Mouse (Mus musculus) urinary bladder, postnatal 10 days (tissue): ENCODE results near the gene Nudt9.

ENCODE experiments used
- DNase-seq: peaks from one replicate; pipeline ENCODE4 v3.0.0; 2022; ENCODE audit warnings: low spot score

Nudt9 gene

DNA sequence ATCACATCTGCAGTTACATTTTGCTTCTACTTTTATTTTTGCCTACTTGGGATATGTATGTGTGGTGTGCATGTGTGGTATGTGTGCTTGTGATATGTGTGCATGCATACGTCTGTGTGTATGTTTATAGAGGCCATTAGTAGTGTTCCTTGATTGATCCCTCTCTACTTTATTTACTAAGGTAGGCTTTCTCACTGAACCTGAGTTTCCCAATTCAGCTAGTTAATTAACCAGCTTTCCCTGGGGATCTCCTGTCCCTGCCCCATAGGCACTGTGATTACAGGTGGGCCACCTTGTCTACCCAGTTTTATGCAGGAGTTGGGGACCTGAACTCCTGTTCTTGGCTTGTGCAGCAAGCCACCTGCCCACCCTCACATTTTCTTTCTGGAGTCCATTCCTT is 9.4 kb upstream of the Nudt9 start:
- no peak for DNase-seq

DNA sequence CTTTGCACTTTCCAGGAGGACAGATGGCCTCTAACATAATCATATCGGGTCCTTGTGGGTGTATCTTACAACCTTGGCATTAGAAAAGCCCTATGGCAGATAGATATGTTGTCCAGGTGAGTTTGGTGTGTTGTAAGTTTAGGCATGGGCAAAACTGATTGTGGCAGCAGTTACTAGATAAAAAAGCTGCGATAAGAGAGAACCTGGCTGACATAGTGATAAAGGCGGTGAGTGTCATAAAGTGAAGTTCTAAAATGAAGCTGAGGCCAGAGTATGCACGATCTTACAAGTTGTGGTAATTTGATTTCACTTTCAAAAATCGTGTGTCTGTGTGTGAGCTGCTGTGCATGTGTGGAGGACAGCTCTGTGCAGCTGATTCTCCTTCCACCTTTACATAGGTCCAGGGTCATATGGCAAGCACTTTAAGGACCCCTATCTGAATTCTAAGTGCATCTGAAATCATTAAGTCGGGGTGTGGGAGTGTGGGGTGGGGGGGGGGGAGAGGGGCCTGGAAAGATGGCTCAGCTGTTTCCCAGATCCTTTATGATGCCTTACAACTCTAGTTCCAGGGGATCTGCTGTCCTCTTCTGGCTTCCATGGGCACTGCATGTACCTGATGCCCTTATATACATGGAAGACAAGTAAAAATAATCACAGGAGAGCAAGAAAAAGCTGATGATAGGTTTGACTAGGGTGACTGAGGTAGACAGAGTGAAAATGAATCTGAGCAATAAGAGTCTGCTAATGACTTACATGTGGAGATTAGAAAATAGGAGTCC is 6.8 kb upstream of the Nudt9 start:
- DNase-seq: no peak

DNA sequence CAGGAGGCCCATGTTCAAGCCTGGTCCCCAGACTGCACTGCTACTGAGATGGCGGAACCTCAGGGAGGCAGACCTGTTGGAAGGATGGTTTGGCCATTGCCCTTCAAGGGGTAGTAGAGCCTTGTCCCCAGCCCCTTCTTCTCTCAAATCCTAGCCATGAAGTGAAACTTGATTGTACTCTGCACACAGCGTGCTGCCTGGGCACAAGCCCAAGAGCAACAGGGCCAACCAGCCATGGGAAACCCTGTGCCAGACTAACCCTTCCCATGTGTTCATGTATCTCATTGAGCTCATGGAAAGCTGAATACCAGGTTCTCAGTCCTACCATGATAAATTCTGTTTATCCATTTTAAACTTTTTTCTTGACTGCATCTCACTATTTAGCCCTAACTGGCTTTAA is 3.2 kb upstream of the Nudt9 start:
- no peak for DNase-seq

DNA sequence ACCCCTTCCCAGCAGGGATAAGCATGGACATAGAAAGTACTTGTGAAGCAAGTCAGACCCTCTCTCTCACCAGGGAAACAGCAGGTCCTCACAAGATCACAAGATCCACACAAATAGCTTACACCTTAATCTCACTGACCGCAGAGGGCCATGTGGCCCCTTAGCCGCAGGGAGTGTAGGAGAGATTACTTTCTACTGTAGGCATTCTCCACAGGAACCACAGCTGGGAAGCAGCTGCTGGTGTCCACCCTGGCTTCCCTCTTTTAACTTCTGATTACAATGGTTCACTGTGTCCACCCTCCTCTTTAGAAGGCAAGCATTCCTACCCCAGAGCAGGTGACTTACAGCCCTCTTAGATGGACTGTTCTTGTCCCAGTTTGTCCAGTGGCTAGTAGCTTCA is 2.4 kb upstream of the Nudt9 start:
- no peak for DNase-seq

DNA sequence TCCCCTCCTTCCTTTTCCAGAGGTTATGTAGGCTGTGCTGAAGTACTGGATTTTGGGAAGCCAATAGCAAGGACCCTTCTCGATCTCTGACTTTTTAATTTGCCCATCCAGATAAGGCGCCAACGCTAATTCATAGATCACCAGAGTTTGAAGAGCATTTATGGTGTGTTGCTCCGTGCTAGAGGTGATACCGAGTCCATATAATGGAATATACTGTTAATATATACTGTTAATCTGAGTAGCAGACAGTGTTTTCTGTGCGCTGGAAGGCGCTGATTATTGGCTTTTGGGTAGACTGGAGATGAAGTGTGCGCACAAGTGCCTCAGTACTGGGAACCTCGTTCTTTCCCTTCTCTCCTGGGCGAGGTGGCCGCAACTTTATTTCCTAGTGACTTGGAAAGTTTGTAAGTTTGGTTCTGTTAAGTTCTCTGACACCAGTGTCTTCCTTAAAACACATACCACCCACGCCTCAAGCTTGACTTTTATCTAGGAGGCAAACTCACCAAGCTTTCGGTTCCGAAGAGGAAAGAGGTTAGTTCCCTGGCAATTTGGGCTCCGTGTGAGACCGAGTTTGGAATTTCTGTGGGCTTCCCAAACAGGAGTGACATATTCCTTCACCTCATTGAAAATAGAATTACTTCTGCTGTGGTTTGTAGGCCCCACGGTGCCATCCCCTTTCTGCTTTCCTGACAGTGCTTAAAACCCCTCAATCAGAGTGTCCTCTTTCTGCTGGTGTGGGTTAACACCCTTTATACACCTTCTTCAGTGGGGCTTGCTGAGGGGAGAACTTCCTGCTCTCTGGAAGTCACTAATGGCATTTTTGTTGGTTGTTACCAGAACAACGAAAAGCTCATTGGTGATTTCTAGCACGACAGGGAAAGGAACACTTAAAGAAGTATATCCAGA is 1.3 kb downstream of the Nudt9 start:
- no peak for DNase-seq

DNA sequence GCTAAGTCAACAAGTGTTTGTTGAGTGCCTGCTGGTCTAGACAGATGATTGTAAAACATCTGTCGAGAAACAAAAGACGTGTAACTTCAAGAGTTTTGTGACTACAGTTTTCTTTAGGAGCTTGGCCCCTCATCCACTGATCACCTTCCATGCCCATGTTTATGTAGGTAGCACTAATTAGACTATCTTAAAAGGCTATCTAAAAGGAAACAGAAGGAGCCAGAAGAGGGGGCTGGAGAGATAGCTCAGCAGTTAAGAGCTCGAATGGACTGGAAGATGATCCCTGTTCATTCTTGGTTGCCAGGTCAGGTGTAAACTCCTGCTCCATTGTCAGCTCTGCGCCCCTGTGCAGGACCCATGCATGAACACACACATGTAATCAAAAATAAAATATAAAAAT is 2.0 kb downstream of the Nudt9 start:
- no peak for DNase-seq

DNA sequence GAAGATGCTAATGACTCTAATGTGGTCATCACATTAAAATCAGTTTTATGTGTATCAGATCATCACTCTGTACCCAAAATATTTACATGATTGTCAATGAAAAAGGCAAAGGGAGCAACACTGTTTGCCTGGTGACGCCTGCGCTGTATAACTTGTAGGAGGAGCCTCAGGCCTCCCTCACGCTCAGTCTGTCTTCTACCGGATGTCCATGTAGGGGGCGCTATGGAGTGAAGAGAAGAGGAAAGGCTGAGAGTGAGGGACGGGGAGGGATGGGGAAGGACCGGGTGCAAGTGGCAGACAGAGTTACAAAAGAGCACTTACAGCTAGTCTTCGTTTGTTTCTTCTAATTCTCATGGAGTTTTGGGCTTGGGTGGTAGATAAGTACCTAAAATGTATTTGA is 6.8 kb downstream of the Nudt9 start:
- no peak for DNase-seq

DNA sequence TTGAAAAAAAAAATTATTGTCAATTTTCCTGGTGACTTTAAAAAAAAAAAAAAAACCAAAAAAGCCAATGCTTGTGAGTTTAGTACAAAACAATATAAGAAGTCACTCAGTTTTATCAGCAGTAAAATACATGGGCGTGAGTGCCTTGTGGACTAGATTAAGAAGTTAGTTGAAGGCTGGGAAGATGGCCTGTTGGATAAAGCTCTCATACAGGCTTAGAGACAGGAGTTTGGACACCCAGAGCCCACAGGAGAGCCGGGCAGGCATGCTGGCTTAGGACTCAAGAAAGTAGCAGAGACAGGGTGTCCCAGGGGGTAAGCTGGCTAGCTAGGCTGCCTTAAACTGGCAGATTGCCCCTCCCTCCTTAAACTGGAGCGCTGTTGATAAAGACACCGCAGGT is 8.8 kb downstream of the Nudt9 start:
- no peak for DNase-seq

DNA sequence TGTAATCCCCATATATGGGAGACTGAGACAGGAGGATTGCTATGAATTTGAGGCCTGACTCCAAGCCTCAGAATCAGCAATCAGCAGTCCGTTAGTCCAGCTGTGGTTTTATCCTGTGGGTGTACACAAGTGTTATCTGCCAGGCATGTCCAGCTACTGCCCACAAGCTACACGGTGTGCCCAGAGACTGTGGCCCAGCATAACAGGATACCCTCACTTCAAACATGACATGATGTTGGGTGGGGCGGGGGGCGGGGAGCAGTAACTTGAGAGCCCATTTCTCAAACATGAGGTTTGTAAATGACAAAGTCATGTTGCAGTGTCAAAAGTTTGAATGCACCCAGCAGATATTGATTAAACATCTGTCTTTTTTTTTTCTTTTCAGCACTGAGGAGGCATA is 9.7 kb downstream of the Nudt9 start:
- no peak for DNase-seq

DNA sequence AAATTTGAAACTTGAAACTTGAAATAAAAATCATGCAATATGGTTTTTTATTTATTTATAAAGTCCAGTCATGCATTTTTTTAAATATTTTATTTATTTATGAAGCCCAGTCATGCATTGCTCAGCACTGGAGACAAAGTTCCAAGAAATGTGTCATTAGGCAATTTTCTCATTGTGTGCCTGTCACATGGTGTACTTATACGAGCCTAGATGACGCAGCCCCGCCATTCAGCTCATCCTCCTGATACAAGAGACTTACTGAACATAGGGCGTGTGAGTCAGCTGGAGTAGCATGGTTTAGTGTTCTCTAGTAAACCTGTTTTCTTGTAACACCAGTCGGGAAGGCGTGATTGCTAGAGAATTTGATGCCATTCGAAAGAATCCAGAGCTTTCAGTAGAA is 10.2 kb downstream of the Nudt9 start:
- DNase-seq: no peak

DNA sequence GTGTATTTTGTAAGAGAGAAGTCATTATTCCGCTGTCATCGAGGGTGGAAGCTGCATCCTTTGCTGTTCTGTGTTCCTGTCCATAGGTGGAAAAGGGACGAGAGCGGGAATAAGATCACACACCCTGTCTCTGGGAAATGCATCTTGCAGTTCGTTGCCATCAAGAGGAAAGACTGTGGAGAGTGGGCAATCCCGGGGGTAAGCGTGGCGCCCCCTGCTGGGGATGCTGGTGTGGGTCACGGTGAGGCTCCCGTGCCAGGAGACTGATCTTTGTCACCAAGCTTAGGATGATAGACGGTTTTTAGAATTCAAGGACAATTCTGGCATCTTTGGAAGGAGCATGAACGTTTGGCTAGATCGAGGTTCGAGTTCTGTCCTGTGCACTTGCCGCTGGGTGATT is 11.9 kb downstream of the Nudt9 start:
- DNase-seq: no peak

DNA sequence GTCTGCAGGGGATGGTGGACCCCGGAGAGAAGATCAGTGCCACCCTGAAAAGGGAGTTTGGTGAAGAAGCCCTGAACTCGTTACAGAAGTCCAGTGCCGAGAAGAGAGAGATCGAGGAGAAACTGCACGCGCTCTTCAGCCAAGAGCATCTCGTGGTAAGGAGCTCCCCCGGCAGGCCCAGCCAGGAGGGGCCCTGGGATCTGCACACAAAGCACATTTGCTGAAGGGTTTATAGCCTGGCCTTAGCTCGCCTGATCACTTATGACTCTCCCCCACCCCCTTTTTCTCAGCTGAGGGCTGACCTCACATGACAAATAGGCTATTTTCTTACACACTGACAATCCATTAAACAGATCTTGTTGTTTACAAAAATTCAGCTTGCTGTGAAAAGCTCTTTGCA is 13.5 kb downstream of the Nudt9 start:
- no peak for DNase-seq

DNA sequence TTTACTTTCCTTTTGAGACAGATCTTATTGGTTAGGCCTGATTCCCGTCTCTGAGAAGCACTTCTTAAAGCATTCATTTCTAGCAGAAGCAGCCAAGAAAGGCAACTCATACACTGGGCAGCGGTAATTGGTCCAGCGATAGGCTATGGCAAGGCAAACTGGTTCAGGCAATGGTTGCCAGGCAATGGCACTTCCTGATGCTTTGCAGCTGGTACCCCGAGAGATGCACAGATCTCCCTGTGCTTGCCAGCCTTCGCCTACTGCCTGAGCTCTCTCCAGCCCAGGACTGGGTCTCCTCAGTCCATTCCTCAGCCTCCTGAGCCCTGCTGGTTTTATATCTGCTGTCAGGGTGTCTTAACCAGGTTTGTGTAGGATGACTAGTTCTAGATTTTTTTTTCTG is 14.3 kb downstream of the Nudt9 start:
- DNase-seq: no peak

DNA sequence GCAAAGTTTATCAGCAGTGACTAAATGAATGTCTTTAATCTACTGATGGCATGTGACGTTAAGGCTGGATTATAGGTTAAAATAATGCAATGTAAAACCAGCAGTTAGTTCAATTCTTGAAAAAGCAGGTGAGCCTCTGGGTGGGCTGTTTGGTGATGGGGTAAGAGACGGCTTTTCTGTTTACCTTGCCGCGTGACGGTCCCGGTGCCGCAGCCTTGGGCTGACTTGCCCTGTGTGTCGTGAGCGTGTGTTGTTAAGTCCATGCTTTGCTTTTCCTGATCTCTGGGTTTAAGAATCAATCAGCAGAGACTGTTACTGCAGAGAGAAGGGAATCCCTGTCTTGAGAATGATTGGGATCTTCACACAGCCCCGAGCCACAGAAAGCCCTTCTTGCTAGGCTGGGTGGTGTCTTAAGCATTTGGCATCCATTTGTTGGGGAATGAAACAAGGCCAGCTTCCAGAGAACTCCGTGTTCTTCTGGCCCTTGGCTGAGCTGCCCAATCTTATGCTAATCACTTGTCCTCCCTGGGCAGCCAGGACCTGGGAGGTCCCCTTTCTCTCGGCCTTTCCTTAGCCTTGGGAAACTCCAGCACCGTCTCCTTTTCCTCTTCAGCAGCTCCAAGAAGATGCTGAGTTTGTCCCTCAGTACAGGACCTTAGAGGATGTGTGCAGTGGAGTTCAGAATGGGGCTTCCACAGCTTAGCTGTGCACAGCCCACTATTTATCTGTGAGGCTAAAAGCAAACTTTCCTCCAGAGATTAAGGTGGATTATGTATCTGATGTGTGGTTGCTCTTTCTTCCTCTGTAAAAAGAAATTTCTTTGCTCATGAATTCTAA is 16.0 kb downstream of the Nudt9 start:
- no peak for DNase-seq

DNA sequence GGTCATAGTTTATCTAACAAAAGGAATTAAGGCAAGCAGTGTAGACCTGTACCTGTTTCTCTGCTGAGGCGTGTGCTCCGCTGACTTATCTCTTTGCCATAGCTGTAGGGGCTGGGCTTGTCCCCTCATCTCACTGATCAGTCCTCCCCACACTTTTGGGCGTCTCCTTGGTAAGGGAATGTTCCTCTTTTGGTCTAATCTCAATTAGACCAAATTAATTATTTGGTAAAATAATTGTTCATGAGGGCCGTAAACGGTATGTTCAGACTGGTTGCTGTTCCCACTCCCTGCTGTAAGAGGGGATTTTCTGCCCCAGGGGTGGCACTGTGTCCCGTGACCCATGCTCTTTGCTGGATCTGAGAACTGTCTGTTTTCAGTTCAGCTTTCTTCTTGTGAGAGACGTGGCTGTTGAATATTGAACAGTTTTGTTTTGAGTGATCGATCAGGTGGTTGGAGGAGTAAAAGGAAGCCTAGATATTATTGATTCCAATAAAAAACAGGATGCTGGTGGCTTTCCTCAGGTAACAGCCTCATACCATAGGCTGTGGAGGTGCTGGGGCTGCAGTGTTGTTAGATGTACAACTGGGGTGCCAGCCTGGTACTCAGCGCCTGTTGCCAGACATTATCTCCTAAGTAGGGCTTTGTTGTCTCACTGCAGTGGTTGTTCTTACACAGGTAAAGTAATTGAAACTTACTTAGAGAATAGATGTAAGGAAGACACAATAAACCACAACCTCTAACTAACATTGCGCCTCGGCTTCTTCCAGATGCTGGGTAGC is 16.9 kb downstream of the Nudt9 start:
- no peak for DNase-seq

DNA sequence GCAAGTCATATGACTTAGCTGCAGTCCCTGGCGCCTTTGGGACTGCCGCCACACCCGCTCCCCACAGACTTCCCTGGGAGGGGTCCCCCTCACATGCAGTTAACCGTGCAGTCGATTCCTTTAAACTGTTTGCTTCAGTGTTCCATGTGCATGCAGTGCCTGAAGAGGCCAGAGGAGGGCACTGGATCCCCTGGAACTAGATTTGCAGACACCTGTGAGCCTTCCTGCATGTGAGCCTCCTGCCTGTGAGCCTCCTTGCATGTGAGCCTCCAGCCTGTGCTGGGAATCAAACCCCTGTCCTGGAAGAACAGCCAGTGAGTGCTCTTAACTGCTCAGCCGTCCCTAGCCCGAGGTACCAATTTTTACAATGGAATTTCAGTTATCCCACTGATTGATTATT is 22.6 kb downstream of the Nudt9 start:
- DNase-seq: no peak

DNA sequence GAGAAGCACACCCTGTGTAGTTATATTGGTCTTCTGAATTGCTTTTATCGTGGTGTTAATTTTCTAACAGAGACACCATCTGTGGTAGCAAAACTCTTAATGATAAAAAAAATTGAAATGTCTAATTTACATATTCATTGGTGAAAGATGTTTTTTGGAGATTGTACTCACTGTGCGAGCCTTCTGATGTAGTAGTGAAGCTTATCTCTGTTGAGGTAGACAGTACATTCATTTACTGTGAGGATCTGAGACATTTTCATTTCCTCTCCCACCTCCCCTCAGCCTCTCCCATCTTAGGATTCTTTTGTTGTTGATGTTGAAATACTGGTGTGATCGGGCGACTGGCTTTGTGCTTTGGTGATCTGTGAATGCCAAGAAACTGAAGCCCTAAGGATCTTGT is 24.9 kb downstream of the Nudt9 start:
- DNase-seq: no peak

DNA sequence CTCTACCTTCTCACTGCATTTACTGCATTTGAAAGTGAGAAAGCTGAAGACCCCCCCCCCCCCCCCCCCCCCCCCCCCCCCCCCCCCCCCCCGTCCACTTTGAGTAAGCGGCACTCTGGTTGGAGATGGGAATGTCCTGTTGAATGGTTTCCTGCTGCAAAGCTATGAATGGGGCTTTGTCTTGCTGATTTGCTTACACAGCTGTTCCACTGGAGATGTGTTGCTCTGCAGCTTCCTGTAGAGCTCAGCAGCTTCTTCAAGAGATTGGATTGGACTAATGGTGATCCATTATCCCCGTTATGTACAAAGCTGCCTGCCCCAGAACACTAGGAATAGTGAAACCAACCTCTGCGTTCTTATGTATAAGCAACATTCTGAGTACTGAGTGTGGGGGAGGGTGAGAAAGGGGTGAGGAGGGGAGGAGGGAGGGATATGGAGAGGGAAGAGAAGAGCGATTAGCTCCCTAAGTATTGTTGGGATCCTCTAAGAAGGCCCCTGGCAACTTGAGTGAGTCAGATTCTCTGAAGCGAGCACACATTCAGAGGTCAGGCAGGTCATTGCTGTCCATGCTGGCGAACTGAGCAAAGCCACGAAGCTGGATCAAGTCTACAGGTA is 26.3 kb downstream of the Nudt9 start:
- DNase-seq: no peak

DNA sequence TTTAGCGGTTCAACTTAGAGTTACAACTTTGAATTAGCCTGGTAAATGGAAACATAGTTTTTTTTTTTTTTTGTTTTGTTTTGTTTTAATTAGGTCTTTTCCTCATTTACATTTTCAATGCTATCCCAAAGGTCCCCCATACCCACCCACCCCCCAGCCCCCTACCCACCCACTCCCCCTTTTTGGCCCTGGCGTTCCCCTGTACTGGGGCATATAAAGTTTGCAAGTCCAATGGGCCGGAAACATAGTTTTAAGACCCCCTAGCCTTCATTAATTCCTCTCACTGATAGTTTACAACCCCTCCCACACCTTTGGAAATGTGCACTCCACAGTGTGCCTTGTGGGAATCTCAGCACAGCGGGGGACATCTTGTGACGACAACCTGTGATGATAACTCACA is 27.5 kb downstream of the Nudt9 start:
- DNase-seq: no peak

DNA sequence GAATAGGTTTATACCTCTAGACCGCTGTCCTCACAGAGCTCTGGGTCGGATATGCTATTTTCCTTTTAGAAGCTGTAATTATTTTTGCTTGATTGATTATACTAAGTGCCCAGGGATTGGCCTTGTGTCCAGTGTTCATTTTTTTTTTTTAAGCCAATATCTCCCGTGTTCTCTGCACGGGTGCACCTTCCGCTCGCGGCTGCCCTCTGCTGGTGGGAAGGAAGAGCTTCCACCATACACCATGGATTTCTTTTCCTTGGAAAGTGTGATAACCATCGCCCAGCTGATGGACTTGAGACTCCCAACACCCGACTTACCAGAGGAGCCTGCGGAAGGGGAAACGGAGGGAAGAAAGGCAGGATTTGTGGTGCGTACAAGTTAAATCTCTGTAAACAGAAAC is 28.3 kb downstream of the Nudt9 start:
- no peak for DNase-seq

DNA sequence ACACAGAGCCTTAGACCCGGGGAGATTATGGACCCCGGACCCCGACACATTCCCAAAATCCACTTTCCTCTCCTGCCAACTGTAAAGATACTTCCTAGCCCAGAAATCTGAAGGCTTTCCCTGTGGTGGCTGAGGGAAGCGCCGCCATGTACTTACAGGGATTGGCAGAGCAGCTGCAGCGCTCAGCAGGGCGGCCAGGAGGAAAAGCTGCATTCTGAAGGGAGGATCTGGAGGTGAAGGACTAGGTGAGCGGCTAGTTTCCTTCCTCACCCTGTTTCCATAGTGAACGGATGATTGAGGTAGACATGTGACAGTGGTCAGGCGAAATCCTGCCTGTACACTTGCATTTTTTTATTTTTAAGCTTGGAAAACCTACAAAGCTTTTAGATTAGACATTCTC is 30.3 kb downstream of the Nudt9 start:
- DNase-seq: no peak
